Mouse (Mus musculus): Measurements from ENCODE around the gene Ms4a4b.

GRCm38 (mm10) chr19:11482684-11483083 is 39.3 kb downstream of the Ms4a4b start:
- TF ChIP-seq CTCF (IDR thresholded peaks at IDR 0.05; ENCODE audit: low read depth, low read length) (no peak), EP300 (IDR thresholded peaks at IDR 0.05; ENCODE audit: insufficient read depth, low read depth, low read length) (no peak), POLR2A (IDR thresholded peaks at IDR 0.05; ENCODE audit: insufficient read depth, low read length) (no peak)

All from ES-Bruce4 (cell line).